10 mouse cellular contexts compared by ENCODE assay signal in the genomic region with DNA sequence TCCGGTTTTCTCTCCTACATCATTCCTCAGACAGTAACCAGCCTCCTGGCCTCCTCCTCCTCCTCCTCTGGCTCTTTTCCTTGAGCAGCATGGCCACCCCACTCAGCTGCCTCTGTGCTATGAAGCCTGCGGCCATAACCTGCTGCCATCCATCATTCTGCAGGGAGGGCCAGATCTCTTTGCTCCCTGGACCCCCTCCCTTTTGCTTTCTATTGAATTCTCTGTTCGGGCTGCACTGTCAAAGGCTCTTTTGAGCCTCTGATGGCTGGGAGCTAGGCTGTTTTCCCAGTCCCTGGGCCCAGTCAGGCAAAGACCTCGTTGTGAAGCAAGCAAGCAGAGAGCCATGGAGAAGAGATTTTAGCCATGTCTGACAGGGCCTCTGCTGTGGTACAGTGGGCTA. TPM values are rescaled to one million over a fixed set of nuclear protein-coding genes. Genes with fewer than 3 reads are reported as not detected.
DNase-seq lines count a peak whose midpoint lies in the region; ATAC-seq and TF ChIP-seq lines count a peak whose summit lies in the region.
"Had no signal": no experiment of that assay in that cellular context is flagged by ENCODE, and none has a peak within 500 bp of the region (broad histone marks: within the 10 kb centered on the region; RNA-seq: fewer than 3 reads in every experiment).

No protein-coding gene starts in this region.

- H3K4me1 ChIP-seq in forebrain, embryonic 11.5 days (replicated peaks; ENCODE audit: control insufficient read depth, insufficient read depth, low read length) = peaks cover 17% of the 10 kb centered on the region
- H3K4me1 ChIP-seq in hindbrain, postnatal 0 days (ENCODE audit: insufficient read depth, low read length) = peaks cover 14% of the 10 kb centered on the region
- H3K4me1 ChIP-seq in neural tube, embryonic 13.5 days (replicated peaks) = peaks cover 65% of the 10 kb centered on the region

- 46% methylated on average over 4 of the region's 4 CpGs for WGBS in forebrain, embryonic 11.5 days
- WGBS in hindbrain, postnatal 0 days = 19% methylated on average over 4 of the region's 4 CpGs
- WGBS in neural tube, embryonic 13.5 days = 11% methylated on average over 4 of the region's 4 CpGs

- peak overlapping the region; percentile 41; the same call in 1 of the 2 replicates for H3K9ac ChIP-seq in forebrain, embryonic 11.5 days (ENCODE audit: low read length)
- peak overlapping the region; percentile 41 for H3K9ac ChIP-seq in hindbrain, postnatal 0 days (replicated peaks; ENCODE audit: low read length)
- H3K9ac ChIP-seq in neural tube, embryonic 13.5 days = peak overlapping the region; percentile 51; the same call in 1 of the 2 replicates
- H3K9ac ChIP-seq: lung, embryonic 14.5 days had no signal

- no peak for TF ChIP-seq CTCF in hindbrain, postnatal 0 days (IDR thresholded peaks at IDR 0.05; ENCODE audit: low read depth)

- DNase-seq in layer of hippocampus, adult 11-12 months (ENCODE audit: low spot score) = peak; percentile 51
- DNase-seq in layer of hippocampus, adult 9-10 months (ENCODE audit: low spot score) = no peak
- no peak for DNase-seq in forebrain, embryonic 11.5 days (ENCODE audit: low spot score)
- DNase-seq in hindbrain, postnatal 0 days (ENCODE audit: low spot score) = peak; percentile 64
- no peak for DNase-seq in Muller cell, postnatal 12 days (ENCODE audit: inconsistent ontology term)
- no peak for DNase-seq in T-cell, adult 2 months (ENCODE audit: low spot score)
- DNase-seq: kidney, postnatal 36 days; lung, embryonic 14.5 days; right cerebral cortex, postnatal 25 days had no signal

- peak overlapping the region; percentile 65 for H3K27ac ChIP-seq in forebrain, embryonic 11.5 days (ENCODE audit: low read depth, low read length)
- H3K27ac ChIP-seq in hindbrain, postnatal 0 days = peak overlapping the region; percentile 88
- H3K27ac ChIP-seq in neural tube, embryonic 13.5 days (replicated peaks) = peak overlapping the region; percentile 92

- H3K4me3 ChIP-seq in forebrain, embryonic 11.5 days (ENCODE audit: low read depth, low read length) = no peak overlapping the region
- no peak overlapping the region for H3K4me3 ChIP-seq in hindbrain, postnatal 0 days (ENCODE audit: low read length)
- no peak overlapping the region for H3K4me3 ChIP-seq in neural tube, embryonic 13.5 days

- ATAC-seq in forebrain, embryonic 11.5 days (replicated peaks; ENCODE audit: low FRiP score) = no peak; the same call in 1 of the 2 replicates
- ATAC-seq in hindbrain, postnatal 0 days = peak; percentile 58
- peak; percentile 51 for ATAC-seq in neural tube, embryonic 13.5 days (ENCODE audit: low read depth)

- 0 out of 2 replicates have a peak overlapping the region, but pooled peaks have one; percentile 8 for H3K4me2 ChIP-seq in forebrain, embryonic 11.5 days (ENCODE audit: low read depth, low read length, severe bottlenecking)
- peak overlapping the region; percentile 16; the same call in 1 of the 2 replicates for H3K4me2 ChIP-seq in hindbrain, postnatal 0 days (ENCODE audit: low read depth, low read length)
- H3K4me2 ChIP-seq in neural tube, embryonic 13.5 days = peak overlapping the region; percentile 40
- H3K4me2 ChIP-seq: lung, embryonic 14.5 days had no signal

- no peaks in the 10 kb centered on the region for H3K27me3 ChIP-seq in forebrain, embryonic 11.5 days (ENCODE audit: control insufficient read depth, insufficient read depth, low read length)
- H3K27me3 ChIP-seq in hindbrain, postnatal 0 days (ENCODE audit: insufficient read depth, low read length) = no peaks in the 10 kb centered on the region
- H3K27me3 ChIP-seq in neural tube, embryonic 13.5 days = no peaks in the 10 kb centered on the region

- peaks cover 13% of the 10 kb centered on the region; the same call in 1 of the 2 replicates for H3K36me3 ChIP-seq in forebrain, embryonic 11.5 days (ENCODE audit: control insufficient read depth, insufficient read depth, low read length)
- H3K36me3 ChIP-seq in hindbrain, postnatal 0 days (ENCODE audit: insufficient read depth, low read length) = peaks cover 33% of the 10 kb centered on the region
- H3K36me3 ChIP-seq in neural tube, embryonic 13.5 days = peaks cover 88% of the 10 kb centered on the region

- H3K9me3 ChIP-seq in forebrain, embryonic 11.5 days (ENCODE audit: control insufficient read depth, low read length) = no peaks in the 10 kb centered on the region
- H3K9me3 ChIP-seq in hindbrain, postnatal 0 days (ENCODE audit: low read length) = no peaks in the 10 kb centered on the region
- no peaks in the 10 kb centered on the region for H3K9me3 ChIP-seq in neural tube, embryonic 13.5 days

RNA-seq across cellular contexts. Expression of a gene that starts 18.7 kb away (rescaled TPM):
- polyA plus RNA-seq in forebrain, embryonic 11.5 days (2014; fragmentation: Nextera tagmentation; extraction: Ambion mirVana) = 184 and 193 TPM in 2 replicates
- total RNA-seq in hindbrain, postnatal 0 days (2014; rRNA removed) = 201 and 216 TPM in 2 replicates
- 265 and 273 TPM in 2 replicates for polyA plus RNA-seq in hindbrain, postnatal 0 days (2015; fragmentation: Nextera tagmentation; extraction: Ambion mirVana)
- 234 and 259 TPM in 2 replicates for polyA plus RNA-seq in neural tube, embryonic 13.5 days (2015; fragmentation: Nextera tagmentation; extraction: Ambion mirVana)

RNA-seq across cellular contexts. Expression of a gene that starts 39.6 kb away (rescaled TPM):
- 37.9 and 43.4 TPM in 2 replicates for polyA plus RNA-seq in forebrain, embryonic 11.5 days (2014; fragmentation: Nextera tagmentation; extraction: Ambion mirVana)
- total RNA-seq in hindbrain, postnatal 0 days (2014; rRNA removed) = 55.6 and 76.7 TPM in 2 replicates
- polyA plus RNA-seq in hindbrain, postnatal 0 days (2015; fragmentation: Nextera tagmentation; extraction: Ambion mirVana) = 68.7 and 69.3 TPM in 2 replicates
- polyA plus RNA-seq in neural tube, embryonic 13.5 days (2015; fragmentation: Nextera tagmentation; extraction: Ambion mirVana) = 60.7 and 65.0 TPM in 2 replicates

Comparison
In these comparisons a context has a peak if more than half of its experiments do, and no peak if none do; other contexts are left out.
1. DNase-seq: peak in layer of hippocampus, adult 11-12 months (single experiment) and hindbrain, postnatal 0 days (single experiment); none in layer of hippocampus, adult 9-10 months (single experiment), forebrain, embryonic 11.5 days (single experiment), Muller cell, postnatal 12 days (single experiment) and T-cell, adult 2 months (single experiment).
2. Peak in every context shown above with its lines, with median percentiles within 50 percentile points of each other: H3K27ac ChIP-seq, H3K4me2 ChIP-seq and H3K9ac ChIP-seq.